Mouse (Mus musculus) olfactory bulb, adult 2 months (tissue): Measurements from ENCODE around the gene Adh1. TPM values are rescaled to one million over a fixed set of nuclear protein-coding genes. Genes with fewer than 3 reads are reported as not detected.

Experiments used
- H3K27ac ChIP-seq: fragments of 200-500 bp; 2 replicates; pipeline ENCODE4 v1.5.1; 2012; ENCODE audit warnings: low read depth, low read length; ENCODE audit not compliant: insufficient read depth
- H3K4me1 ChIP-seq: fragments of 200-500 bp; 2 replicates; pipeline ENCODE4 v1.6.1; 2012; ENCODE audit warnings: low read length; ENCODE audit not compliant: control insufficient read depth, insufficient read depth
- H3K4me3 ChIP-seq: fragments of 200-500 bp; 2 replicates; pipeline ENCODE4 v1.5.1; 2012; ENCODE audit warnings: mild to moderate bottlenecking, low read depth, low read length, moderate library complexity; ENCODE audit not compliant: insufficient read depth
- CTCF ChIP-seq: fragments of 200-500 bp; IDR thresholded peaks from 2 replicates; pipeline ENCODE4 v1.5.1; 2012; ENCODE audit warnings: low read depth, mild to moderate bottlenecking, low read length, moderate library complexity; ENCODE audit not compliant: insufficient read depth
- POLR2A ChIP-seq: fragments of 200-500 bp; IDR thresholded peaks from 2 replicates; pipeline ENCODE4 v1.6.1; 2012; ENCODE audit warnings: mild to moderate bottlenecking, low read depth, low read length, moderate library complexity; ENCODE audit not compliant: insufficient read depth
- WGBS: fragments of 180-500 bp; shearing (Covaris S2); methylation state at CpG from one replicate; pipeline ENCODE4 v1.1.7; 2018; 5-methylcytosine and 5-hydroxymethylcytosine counted together
- polyA plus RNA-seq: library from polyadenylated mRNA; stranded (reverse); fragments of >200 nt; gene quantifications from 2 replicates; pipeline ENCODE4 v1.2.4, GENCODE M21; 2012; ENCODE audit warnings: low replicate concordance; ENCODE audit not compliant: missing spikeins, insufficient read depth, insufficient read length

Gene Adh1
- polyA plus RNA-seq, 1 experiment = not detected

GRCm38 (mm10) chr3:138271297-138271696 lies 10.5 kb downstream of the Adh1 start:
- 97% methylated on average over 2 of the region's 2 CpGs for WGBS
- Histone ChIP-seq H3K4me1 (no peaks in the 10 kb centered on the region), H3K4me3 (no peak overlapping the region), H3K27ac (no peak overlapping the region)
- TF ChIP-seq CTCF (no peak), POLR2A (no peak)

GRCm38 (mm10) chr3:138273080-138273479 lies 12.3 kb downstream of the Adh1 start:
- no peak overlapping the region for H3K4me3 ChIP-seq
- TF ChIP-seq POLR2A (no peak), CTCF (no peak)
- H3K27ac ChIP-seq = no peak overlapping the region
- no peaks in the 10 kb centered on the region for H3K4me1 ChIP-seq
- WGBS = 86% methylated on average over 7 of the region's 7 CpGs

- WGBS = 95% methylated on average over 3 of the region's 3 CpGs
- no peaks in the 10 kb centered on the region for H3K4me1 ChIP-seq
- no peak overlapping the region for H3K27ac ChIP-seq
- no peak for TF ChIP-seq POLR2A
- no peak for TF ChIP-seq CTCF
- H3K4me3 ChIP-seq = no peak overlapping the region
Observed at GRCm38 (mm10) chr3:138275100-138275499, 14.3 kb downstream of the Adh1 start.

- 84% methylated on average over 9 of the region's 9 CpGs for WGBS
Observed at GRCm38 (mm10) chr3:138282556-138282955, 21.8 kb downstream of the Adh1 start.

GRCm38 (mm10) chr3:138283831-138284230 lies 23.0 kb downstream of the Adh1 start:
- Histone ChIP-seq H3K4me3 (no peak overlapping the region), H3K27ac (no peak overlapping the region), H3K4me1 (no peaks in the 10 kb centered on the region)
- 97% methylated on average over 1 of the region's 1 CpGs for WGBS
- TF ChIP-seq POLR2A = no peak
- no peak for TF ChIP-seq CTCF

More at GRCm38 (mm10) chr3:138282556-138282955, 21.8 kb downstream of the Adh1 start:
- no peak for TF ChIP-seq CTCF
- no peak for TF ChIP-seq POLR2A
- no peak overlapping the region for H3K27ac ChIP-seq
- H3K4me3 ChIP-seq = no peak overlapping the region
- H3K4me1 ChIP-seq = no peaks in the 10 kb centered on the region

- 80% methylated on average over 7 of the region's 7 CpGs for WGBS
- TF ChIP-seq POLR2A = no peak
- no peak for TF ChIP-seq CTCF
- Histone ChIP-seq H3K27ac (no peak overlapping the region), H3K4me3 (no peak overlapping the region), H3K4me1 (no peaks in the 10 kb centered on the region)
Observed at GRCm38 (mm10) chr3:138285986-138286385, 25.2 kb downstream of the Adh1 start.

GRCm38 (mm10) chr3:138287686-138288085 lies 26.9 kb downstream of the Adh1 start:
- no peak overlapping the region for H3K27ac ChIP-seq
- WGBS = 93% methylated on average over 4 of the region's 4 CpGs
- no peak overlapping the region for H3K4me3 ChIP-seq
- no peaks in the 10 kb centered on the region for H3K4me1 ChIP-seq
- TF ChIP-seq CTCF (no peak), POLR2A (no peak)

- 61% methylated on average over 2 of the region's 2 CpGs for WGBS
- H3K4me3 ChIP-seq = no peak overlapping the region
- TF ChIP-seq CTCF = no peak
- TF ChIP-seq POLR2A = no peak
Observed at GRCm38 (mm10) chr3:138290672-138291071, 29.9 kb downstream of the Adh1 start.

GRCm38 (mm10) chr3:138291529-138292117 lies 30.8 kb downstream of the Adh1 start:
- Histone ChIP-seq H3K27ac (no peak overlapping the region), H3K4me1 (no peaks in the 10 kb centered on the region), H3K4me3 (no peak overlapping the region)
- TF ChIP-seq POLR2A (no peak), CTCF (no peak)
- WGBS = 92% methylated on average over 4 of the region's 4 CpGs

More at GRCm38 (mm10) chr3:138290672-138291071, 29.9 kb downstream of the Adh1 start:
- Histone ChIP-seq H3K4me1 (no peaks in the 10 kb centered on the region), H3K27ac (no peak overlapping the region)
